Mouse (Mus musculus): ENCODE data around the gene Sh3bp5l.

Sh3bp5l gene

DNA sequence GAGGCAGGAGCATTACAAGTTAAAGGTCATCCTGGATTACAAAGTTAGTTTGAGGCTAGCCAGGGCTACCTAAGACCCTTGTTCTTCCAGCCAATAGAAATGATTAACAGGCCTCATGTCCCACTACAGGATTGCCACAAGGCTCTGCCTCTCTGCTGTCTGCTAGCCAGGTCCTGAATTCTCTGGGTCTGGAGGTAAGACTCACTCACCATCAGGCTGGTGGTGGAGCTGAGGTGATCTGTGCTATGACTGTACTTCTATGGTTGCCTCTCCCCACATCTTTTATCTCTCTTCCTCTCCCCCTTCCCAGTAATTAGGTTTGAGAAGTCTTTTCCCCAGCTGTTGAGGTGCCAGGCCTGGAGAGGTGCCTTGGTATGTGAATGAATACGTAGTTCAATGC lies 49.0 kb downstream of the Sh3bp5l start:
- DNase-seq: no peak

GRCm38 (mm10) chr11:58382471-58382870 lies 51.9 kb downstream of the Sh3bp5l start:
- DNase-seq: no peak

Data from right cerebral cortex, adult 18-20 months (tissue).